Mouse (Mus musculus): ENCODE measurements around the gene Slc6a4.
A peak's percentile ranks its signal among the peaks of the same experiment; 100 is the strongest.

The Slc6a4 gene

GRCm38 (mm10) chr11:76997916-76998704, at the start of gene Slc6a4:
TSS of gene Slc6a4 (plus strand) at chr11:76998603.
- DNase-seq (ENCODE audit: low spot score): no peak

GRCm38 (mm10) chr11:76953536-76953935, 44.9 kb upstream of the Slc6a4 start:
- DNase-seq (ENCODE audit: low spot score): no peak

GRCm38 (mm10) chr11:76965703-76966102, 32.7 kb upstream of the Slc6a4 start:
- no peak for DNase-seq (ENCODE audit: low spot score)

- no peak for DNase-seq (ENCODE audit: low spot score)
These were observed 28.1 kb upstream of the Slc6a4 start for GRCm38 (mm10) chr11:76970328-76970727.

DNA sequence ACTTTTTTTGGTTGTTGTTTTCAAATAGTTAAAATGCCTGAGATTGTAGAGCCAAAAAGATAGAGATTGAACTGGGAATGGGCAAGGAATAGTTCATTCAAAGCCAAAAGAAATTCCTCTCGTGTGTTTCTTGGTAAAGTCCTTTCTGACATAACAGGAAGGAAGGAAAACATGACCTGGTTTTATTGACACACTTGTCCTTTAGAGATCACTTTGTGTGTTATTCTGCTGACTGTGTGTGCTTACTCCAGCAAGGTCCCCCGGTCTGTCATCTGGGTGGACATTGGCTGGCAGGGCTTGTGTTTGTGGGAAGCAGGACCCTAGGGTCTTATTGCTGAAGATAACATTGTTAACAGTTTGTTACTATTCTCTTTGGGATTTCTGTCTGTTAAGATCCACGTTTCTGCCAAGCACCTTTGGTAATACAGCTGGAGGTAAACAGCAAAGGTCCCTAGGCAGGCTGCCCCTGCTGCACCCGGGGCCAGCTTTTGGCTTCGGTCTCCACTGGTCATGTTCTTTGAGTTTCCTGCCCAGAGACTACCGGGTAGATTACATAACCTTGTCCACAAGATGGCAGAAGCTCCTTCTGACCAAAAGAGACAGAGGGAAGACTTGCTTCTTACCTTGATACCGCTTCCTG, 23.6 kb upstream of the Slc6a4 start:
- DNase-seq (ENCODE audit: low spot score): no peak

GRCm38 (mm10) chr11:76981570-76982141, 16.7 kb upstream of the Slc6a4 start:
- DNase-seq (ENCODE audit: low spot score): no peak

DNA sequence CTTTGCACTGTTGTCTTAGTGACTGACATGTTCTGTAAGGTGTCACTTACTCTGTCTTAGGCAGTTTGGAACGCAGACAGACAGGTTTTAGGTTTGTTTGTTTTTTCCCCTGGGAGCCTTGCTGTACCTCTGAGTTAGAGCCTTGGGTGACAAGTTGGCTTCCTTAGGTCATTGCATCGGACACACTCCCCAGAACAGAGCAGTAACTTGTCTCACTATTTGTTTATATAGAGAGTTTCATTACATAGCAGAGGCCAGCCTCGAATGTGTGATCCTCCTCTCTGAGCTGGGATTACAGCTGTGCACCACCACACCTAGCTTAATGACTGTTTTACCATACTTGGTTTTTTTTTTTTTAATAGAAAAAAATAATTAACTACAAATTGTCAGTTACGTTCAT, 16.0 kb upstream of the Slc6a4 start:
- no peak for DNase-seq (ENCODE audit: low spot score)

DNA sequence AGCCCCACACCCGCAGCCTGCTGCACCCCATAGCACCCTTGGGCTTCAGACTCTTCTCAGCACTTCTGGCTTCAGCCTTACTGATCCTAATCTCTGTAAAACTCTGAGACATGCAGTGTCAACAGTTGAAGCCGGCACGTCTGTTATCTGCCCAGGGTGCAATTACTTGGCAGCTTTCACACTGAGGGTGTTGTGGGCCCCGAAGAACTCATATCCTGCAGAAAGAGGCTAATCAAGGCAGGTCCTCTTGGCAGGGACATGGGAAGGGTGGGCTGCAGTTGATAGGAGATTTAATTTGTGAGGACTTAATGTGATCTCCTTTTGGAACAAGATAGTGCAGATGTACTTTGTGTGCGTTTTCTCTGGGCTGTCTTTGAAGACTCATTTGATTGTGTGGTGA, 14.8 kb upstream of the Slc6a4 start:
- DNase-seq (ENCODE audit: low spot score): no peak

DNA sequence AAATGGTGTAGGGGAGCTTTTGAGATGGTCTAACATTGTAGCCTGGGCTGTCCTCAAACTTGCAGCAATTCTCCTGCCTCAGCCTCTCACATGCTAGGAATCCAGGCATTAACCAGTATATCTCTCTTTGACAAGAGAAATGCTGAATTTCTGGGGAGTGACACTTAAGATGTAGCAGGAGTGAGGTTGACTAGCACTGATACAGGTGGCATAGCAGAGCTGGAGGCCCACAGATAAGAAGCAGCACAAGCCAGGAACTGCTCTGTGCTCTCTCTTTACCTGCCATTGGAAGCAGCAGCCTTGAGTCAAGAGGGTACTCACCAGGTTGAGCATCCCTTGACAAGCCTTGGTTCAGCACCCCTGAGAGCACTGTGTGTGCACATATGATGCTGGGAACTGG, 14.2 kb upstream of the Slc6a4 start:
- DNase-seq (ENCODE audit: low spot score): no peak

DNA sequence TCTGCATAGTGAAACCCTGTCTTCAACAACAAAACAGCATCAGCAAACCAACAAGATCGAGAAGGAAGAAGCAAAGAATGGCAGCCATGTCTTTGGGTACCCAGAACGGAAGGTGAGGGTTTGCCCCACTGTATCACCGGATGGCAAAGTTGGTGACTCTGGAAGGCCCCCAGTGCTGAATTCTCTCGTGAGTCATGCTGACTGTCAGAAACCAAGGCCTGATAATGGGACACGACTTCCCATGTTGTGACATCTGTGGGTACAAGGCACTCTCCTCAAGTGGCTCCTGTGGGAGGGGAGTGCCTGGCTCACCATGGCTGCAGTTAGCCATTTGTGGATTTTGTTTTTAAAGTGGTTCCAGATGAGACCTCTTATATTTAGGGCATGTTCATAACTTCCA, 7.6 kb upstream of the Slc6a4 start:
- DNase-seq (ENCODE audit: low spot score): no peak

DNA sequence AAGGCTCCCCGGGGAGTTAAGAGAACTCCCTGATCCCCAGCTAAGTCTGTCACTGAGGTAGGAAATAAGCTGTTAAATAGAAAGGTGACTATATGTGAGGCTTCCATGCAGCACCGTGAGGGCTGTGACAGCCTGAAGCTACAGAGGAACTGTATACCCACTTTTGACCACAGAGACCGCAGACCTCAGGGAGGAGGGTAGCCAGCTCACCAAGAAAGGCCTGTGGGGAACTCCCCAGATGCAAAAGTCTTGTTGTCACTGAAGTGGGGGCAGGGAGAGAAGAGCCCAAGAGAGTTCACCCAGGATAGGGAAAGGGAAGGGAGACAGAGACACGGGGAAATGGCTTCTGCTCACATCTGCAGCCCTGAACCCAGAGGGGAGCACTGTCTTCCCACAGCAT, 5.5 kb upstream of the Slc6a4 start:
- no peak for DNase-seq (ENCODE audit: low spot score)

GRCm38 (mm10) chr11:76995966-76996672, 2.3 kb upstream of the Slc6a4 start:
- no peak for DNase-seq (ENCODE audit: low spot score)

GRCm38 (mm10) chr11:76997305-76997704, 1.1 kb upstream of the Slc6a4 start:
- peak; percentile 61 for DNase-seq (ENCODE audit: low spot score)

- no peak for DNase-seq (ENCODE audit: low spot score)
These were observed 363 bp downstream of the Slc6a4 start for GRCm38 (mm10) chr11:76998705-76999226.

DNA sequence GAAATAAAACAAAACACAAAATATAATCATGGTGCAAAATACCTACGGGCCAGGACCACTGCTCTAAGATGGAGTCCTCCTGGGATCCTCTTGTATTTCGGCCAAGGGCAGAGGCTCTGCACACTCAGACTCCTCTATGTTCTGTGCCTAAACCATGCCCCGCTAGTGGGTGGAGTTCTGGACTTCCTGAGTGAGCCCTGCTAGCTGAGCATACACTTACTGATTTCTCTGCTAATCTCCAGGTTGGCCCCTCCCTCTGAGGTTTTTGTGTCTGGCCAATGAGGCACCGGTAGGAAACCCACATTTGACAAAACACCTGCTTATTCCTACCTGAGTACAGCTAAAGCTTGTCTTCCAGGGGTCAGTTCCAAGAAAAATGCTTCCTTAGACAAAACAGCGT, 2.3 kb downstream of the Slc6a4 start:
- no peak for DNase-seq (ENCODE audit: low spot score)

DNA sequence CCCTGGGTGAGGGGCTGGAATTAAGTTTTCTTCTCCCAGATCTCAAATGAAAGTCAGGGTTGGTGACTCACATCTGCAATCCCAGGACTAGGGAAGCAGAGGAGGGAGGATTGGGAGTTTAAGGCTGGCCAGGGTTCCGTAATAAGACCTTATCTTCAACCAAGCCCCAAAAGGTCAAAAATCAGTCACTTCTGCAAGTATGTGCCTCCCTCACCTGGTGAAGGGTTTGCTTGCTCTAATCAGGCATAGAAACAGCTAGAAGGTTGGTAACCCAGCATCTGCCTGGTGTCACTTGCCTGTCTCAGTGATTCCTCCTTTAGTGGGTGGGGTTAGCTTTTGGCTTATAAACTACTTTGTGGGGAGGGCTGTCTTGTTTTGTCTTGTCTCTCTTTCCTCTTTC, 4.0 kb downstream of the Slc6a4 start:
- DNase-seq (ENCODE audit: low spot score): no peak

GRCm38 (mm10) chr11:77005881-77006280, 7.5 kb downstream of the Slc6a4 start:
- DNase-seq (ENCODE audit: low spot score): no peak

DNA sequence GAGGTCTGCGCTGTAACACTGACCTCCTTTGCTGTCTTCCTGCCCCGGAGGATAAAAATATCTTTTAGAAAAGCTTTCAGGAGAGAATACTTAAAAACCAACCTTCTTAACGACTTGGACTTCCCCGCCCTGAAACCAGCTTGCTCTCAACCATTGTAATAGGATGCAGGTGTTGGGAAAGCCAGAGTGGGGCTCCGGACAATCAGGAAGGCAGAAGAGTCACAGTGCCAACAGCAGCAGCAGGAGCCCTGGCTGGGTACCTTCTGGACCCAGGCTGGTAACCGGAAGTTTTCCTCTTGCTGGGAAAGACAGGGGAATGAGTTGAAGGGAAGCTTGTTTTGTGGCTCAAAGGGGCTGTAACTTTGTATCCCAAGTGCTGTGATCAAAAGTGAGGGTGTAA, 8.2 kb downstream of the Slc6a4 start:
- DNase-seq (ENCODE audit: low spot score): peak; percentile 36

DNA sequence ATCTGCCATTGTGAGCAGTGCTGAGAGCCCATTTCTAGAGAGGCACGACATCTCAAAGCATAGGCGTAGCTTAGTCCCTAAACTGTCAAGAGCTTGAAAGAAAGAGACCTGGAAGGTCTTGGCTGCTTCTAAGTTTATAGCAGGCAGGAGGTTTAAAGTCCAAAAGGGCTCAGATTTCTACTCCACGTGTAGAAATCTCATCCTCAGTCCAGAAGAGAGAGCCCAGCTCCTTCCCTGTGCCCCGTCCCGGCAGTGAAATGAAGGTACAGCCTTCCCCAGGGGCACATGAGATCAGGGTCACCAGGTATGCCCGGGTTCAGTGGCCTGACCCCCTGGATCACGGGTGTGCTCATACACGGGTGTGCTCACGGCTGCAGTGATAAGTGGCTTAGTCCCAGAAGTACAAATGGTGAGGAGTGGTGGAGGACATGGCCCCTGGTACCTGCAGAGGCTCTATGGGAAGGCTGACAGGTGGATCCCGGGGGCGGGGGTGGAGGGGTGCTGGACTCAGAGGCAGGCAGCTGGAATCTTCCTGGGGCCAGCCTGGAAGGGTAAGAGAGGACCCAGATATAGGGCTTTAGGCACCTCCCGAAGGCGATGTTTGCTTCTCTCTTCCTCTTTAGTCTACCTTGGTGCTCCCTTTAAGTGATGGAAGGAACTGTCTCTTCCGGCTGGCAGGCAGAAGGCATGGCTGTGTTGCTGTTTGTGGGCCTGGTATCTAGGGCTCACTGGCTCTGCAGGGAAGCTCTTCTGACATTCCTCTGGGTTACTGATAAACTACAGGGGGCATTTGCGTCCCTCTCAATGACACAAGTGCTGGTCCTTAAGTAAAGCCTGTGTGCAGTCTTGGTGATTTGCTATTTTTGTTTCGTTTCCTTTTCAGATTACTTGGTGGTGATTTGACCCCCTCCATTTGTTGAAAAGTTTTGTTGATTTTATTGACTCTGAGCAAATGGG, 10.9 kb downstream of the Slc6a4 start:
- DNase-seq (ENCODE audit: low spot score): no peak

GRCm38 (mm10) chr11:77010762-77011475, 12.5 kb downstream of the Slc6a4 start:
- no peak for DNase-seq (ENCODE audit: low spot score)

DNA sequence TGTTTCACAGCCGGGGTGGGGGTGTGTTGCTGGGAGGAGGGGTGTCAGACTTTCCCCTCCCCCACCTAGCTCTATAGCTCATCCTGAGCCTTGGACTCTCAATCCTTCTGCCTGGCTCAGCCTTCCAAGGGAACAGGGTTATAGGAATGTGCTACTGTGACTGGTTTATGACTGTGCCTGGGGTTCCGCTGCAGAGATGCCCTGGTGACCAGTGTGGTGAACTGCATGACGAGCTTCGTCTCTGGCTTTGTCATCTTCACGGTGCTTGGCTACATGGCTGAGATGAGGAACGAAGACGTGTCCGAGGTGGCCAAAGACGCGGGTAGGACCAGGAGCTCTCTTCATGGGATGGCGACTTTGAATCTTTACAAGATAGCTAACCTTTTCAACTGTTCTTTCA, 19.6 kb downstream of the Slc6a4 start:
- no peak for DNase-seq (ENCODE audit: low spot score)
